ENCODE assay signal across 15 mouse cellular contexts in genomic region chr1:42710234-42710633, GRCm38 (mm10). TPM values are rescaled to one million over a fixed set of nuclear protein-coding genes. Genes with fewer than 3 reads are reported as not detected.
DNase-seq lines count a peak whose midpoint lies in the region; ATAC-seq and TF ChIP-seq lines count a peak whose summit lies in the region.
"Had no signal": no experiment of that assay in that cellular context is flagged by ENCODE, and none has a peak within 500 bp of the region (broad histone marks: within the 10 kb centered on the region; RNA-seq: fewer than 3 reads in every experiment).

No protein-coding gene starts in this region.

- peak overlapping the region; percentile 23; the same call in 1 of the 2 replicates for H3K4me3 ChIP-seq in layer of hippocampus, adult 2 months
- H3K4me3 ChIP-seq in forebrain, embryonic 16.5 days (replicated peaks; ENCODE audit: low read length): peak overlapping the region; percentile 59
- H3K4me3 ChIP-seq in neural tube, embryonic 15.5 days (replicated peaks): no peak overlapping the region
- H3K4me3 ChIP-seq in heart, embryonic 11.5 days (ENCODE audit: low read depth, low read length): no peak overlapping the region
- H3K4me3 ChIP-seq: liver, embryonic 13.5 days had no signal

- H3K36me3 ChIP-seq in forebrain, embryonic 16.5 days (ENCODE audit: control insufficient read depth, insufficient read depth): no peaks in the 10 kb centered on the region
- no peaks in the 10 kb centered on the region for H3K36me3 ChIP-seq in neural tube, embryonic 15.5 days
- H3K36me3 ChIP-seq in heart, embryonic 11.5 days (ENCODE audit: control insufficient read depth, insufficient read depth, low read length): no peaks in the 10 kb centered on the region
- H3K36me3 ChIP-seq: liver, embryonic 13.5 days had no signal

- H3K9ac ChIP-seq in forebrain, embryonic 16.5 days (replicated peaks; ENCODE audit: low read depth, low read length): peak overlapping the region; percentile 44
- H3K9ac ChIP-seq in neural tube, embryonic 15.5 days (replicated peaks): no peak overlapping the region
- H3K9ac ChIP-seq in heart, embryonic 11.5 days (ENCODE audit: low read depth, low read length): no peak overlapping the region
- H3K9ac ChIP-seq: liver, embryonic 13.5 days had no signal

- DNase-seq in layer of hippocampus, adult 2 months (ENCODE audit: low spot score in 2 of 2): no peak
- DNase-seq in layer of hippocampus, adult 9-10 months (ENCODE audit: low spot score): no peak
- no peak for DNase-seq in thymus, postnatal 14 days
- DNase-seq in urinary bladder, postnatal 25 days (ENCODE audit: low spot score): no peak
- DNase-seq: cerebellum, postnatal 14 days; gastrocnemius, postnatal 14 days; kidney, adult 18-20 months; liver, embryonic 13.5 days; thymus, postnatal 36 days had no signal

- H3K4me2 ChIP-seq in forebrain, embryonic 16.5 days (ENCODE audit: low read length): peak overlapping the region; percentile 81
- H3K4me2 ChIP-seq in neural tube, embryonic 15.5 days: peak overlapping the region; percentile 27
- no peak overlapping the region for H3K4me2 ChIP-seq in heart, embryonic 11.5 days
- H3K4me2 ChIP-seq: liver, embryonic 13.5 days had no signal

- no peak for ATAC-seq in forebrain, embryonic 16.5 days
- ATAC-seq in megakaryocyte progenitor cell, adult 5-6 weeks (replicated peaks; ENCODE audit: poor library complexity): peak; percentile 65
- ATAC-seq in neural tube, embryonic 15.5 days (ENCODE audit: low FRiP score): no peak
- no peak for ATAC-seq in heart, embryonic 11.5 days (replicated peaks; ENCODE audit: insufficient number of reproducible peaks, low FRiP score, low TSS enrichment)

- no peaks in the 10 kb centered on the region for H3K9me3 ChIP-seq in forebrain, embryonic 16.5 days (ENCODE audit: control insufficient read depth, low read length)
- no peaks in the 10 kb centered on the region for H3K9me3 ChIP-seq in neural tube, embryonic 15.5 days (replicated peaks)
- no peaks in the 10 kb centered on the region for H3K9me3 ChIP-seq in heart, embryonic 11.5 days (replicated peaks; ENCODE audit: control insufficient read depth, low read length)
- H3K9me3 ChIP-seq: liver, embryonic 13.5 days had no signal

- no peaks in the 10 kb centered on the region for H3K27me3 ChIP-seq in forebrain, embryonic 16.5 days (replicated peaks; ENCODE audit: control insufficient read depth, insufficient read depth, low read length)
- peaks cover 20% of the 10 kb centered on the region for H3K27me3 ChIP-seq in neural tube, embryonic 15.5 days (replicated peaks)
- peaks cover 77% of the 10 kb centered on the region for H3K27me3 ChIP-seq in heart, embryonic 11.5 days (ENCODE audit: control insufficient read depth, insufficient read depth, low read length)

- H3K4me1 ChIP-seq in forebrain, embryonic 16.5 days (replicated peaks; ENCODE audit: control insufficient read depth, insufficient read depth, low read length): peaks cover 68% of the 10 kb centered on the region
- peaks cover 47% of the 10 kb centered on the region for H3K4me1 ChIP-seq in neural tube, embryonic 15.5 days
- no peaks in the 10 kb centered on the region for H3K4me1 ChIP-seq in heart, embryonic 11.5 days (ENCODE audit: control insufficient read depth, insufficient read depth, low read length)

- peak overlapping the region; percentile 87 for H3K27ac ChIP-seq in layer of hippocampus, adult 2 months
- H3K27ac ChIP-seq in forebrain, embryonic 16.5 days (ENCODE audit: low read length): peak overlapping the region; percentile 79
- no peak overlapping the region for H3K27ac ChIP-seq in neural tube, embryonic 15.5 days (replicated peaks)
- H3K27ac ChIP-seq in heart, embryonic 11.5 days (ENCODE audit: low read depth, low read length): no peak overlapping the region
- H3K27ac ChIP-seq: liver, embryonic 13.5 days had no signal

- WGBS in forebrain, embryonic 16.5 days: 12% methylated on average over 4 of the region's 4 CpGs
- 24% methylated on average over 4 of the region's 4 CpGs for WGBS in neural tube, embryonic 15.5 days
- 17% methylated on average over 4 of the region's 4 CpGs for WGBS in heart, embryonic 11.5 days (ENCODE audit: insufficient replicate concordance)

- TF ChIP-seq CTCF in layer of hippocampus, adult 2 months (conservative IDR thresholded peaks at IDR 0.05): no peak

RNA-seq across cellular contexts. Expression of gene Pou3f3, which starts 14.7 kb away (rescaled TPM):
- total RNA-seq in layer of hippocampus, adult 2 months (2021): 10 to 100 TPM; 60.7 to 66.4 TPM
- 41.0 and 56.6 TPM in 2 replicates for polyA plus RNA-seq in forebrain, embryonic 16.5 days (2015; fragmentation: Nextera tagmentation; extraction: Ambion mirVana)
- not detected in 2 replicates for total RNA-seq in megakaryocyte progenitor cell, adult 5-6 weeks (2015)
- not detected in 2 replicates for total RNA-seq in megakaryocyte progenitor cell, adult 5-6 weeks (2017)
- polyA plus RNA-seq in neural tube, embryonic 15.5 days (2015; fragmentation: Nextera tagmentation; extraction: Ambion mirVana): 6.9 and 9.5 TPM in 2 replicates
- 0.10 and 0.19 TPM in 2 replicates for polyA plus RNA-seq in heart, embryonic 11.5 days (2014; fragmentation: Nextera tagmentation; extraction: Ambion mirVana)
- total RNA-seq: adrenal gland, adult 18-20 months; gastrocnemius, postnatal 14 days had no signal
- polyA plus RNA-seq: heart, embryonic 16.5 days had no signal

Comparison
In these comparisons a context has a peak if more than half of its experiments do, and no peak if none do; other contexts are left out.
1. H3K27ac ChIP-seq: peak in layer of hippocampus, adult 2 months (single experiment) and forebrain, embryonic 16.5 days (single experiment); none in neural tube, embryonic 15.5 days (single experiment) and heart, embryonic 11.5 days (single experiment).
2. H3K4me3 ChIP-seq: peak in layer of hippocampus, adult 2 months (single experiment) and forebrain, embryonic 16.5 days (single experiment); none in neural tube, embryonic 15.5 days (single experiment) and heart, embryonic 11.5 days (single experiment).